Mouse (Mus musculus): ENCODE data around the gene Rtf1. TPM values are rescaled to one million over a fixed set of nuclear protein-coding genes. Genes with fewer than 3 reads are reported as not detected.
"Not testable (repeated sequence)": the region's sequence is repeated elsewhere in the genome, so short reads cannot be mapped to it uniquely, and the experiment has no call there.

Rtf1 gene
- polyA plus RNA-seq, 1 experiment from 2014 or later: 35.5 TPM

DNA sequence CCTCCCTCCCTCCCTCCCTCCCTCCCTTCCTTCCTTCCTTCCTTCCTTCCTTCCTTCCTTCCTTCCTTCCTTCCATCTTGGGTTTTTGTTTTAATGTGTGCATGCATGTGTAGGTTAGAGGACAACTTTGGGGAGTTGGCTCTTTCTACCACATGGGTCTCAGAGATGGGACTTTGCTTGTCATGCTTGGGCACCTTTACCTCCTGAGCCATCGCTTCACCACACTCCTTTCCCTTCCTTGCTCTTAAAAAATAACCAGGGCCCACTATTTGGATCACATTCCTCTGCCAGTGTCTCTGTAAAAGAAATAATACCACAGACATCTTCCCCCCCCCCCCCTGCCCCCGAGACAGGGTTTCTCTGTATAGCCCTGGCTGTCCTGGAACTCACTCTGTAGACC lies 8.8 kb downstream of the Rtf1 start:
- ATAC-seq (ENCODE audit: low FRiP score, low TSS enrichment): no peak
- Histone ChIP-seq H3K9ac (replicated peaks; ENCODE audit: low read length) (no peak overlapping the region), H3K36me3 (ENCODE audit: insufficient read depth, low read length) (peaks cover 11% of the 10 kb centered on the region; the same call in 1 of the 2 replicates), H3K9me3 (ENCODE audit: low read length) (no peaks in the 10 kb centered on the region), H3K27me3 (ENCODE audit: insufficient read depth, low read length) (no peaks in the 10 kb centered on the region), H3K27ac (ENCODE audit: low read length) (no peak overlapping the region), H3K4me1 (ENCODE audit: insufficient read depth, low read length) (no peaks in the 10 kb centered on the region), H3K4me3 (ENCODE audit: low read length) (no peak overlapping the region), H3K4me2 (replicated peaks; ENCODE audit: low read depth, low read length) (no peak overlapping the region)
- 69% methylated on average over 2 of the region's 2 CpGs for WGBS

DNA sequence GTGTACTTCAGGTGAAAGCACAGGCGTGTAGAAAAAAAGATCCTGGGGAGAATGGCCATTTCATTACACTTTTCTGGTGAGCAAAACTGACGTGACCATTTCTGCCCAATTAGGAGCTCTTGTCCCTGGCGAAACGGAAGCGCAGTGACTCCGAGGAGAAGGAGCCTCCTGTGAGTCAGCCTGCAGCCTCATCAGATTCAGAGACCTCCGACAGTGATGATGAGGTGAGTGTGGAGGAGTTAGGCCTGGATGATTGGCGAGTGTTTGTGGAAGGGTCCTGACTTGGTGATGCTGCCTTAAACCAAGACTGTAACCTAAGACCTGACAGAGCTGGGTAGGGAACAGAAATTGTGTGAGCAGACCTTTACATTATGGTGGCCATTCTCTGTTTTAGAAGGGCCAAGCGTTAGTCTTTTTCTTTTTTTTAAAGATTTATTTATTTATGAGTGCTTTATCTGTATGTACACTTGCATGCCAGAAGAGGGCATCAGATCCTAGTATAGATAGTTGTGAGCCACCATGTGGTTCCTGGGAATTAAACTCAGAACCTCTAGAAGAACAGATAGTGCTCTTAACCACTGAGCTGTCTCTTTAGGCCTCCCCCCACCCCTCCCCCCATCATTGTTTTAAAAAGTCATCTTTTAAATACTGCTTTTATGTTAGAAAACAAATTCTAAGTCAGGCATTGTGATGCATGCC lies 17.3 kb downstream of the Rtf1 start:
- H3K4me1 ChIP-seq (ENCODE audit: insufficient read depth, low read length): no peaks in the 10 kb centered on the region
- peaks cover 15% of the 10 kb centered on the region for H3K36me3 ChIP-seq (ENCODE audit: insufficient read depth, low read length)
- no peaks in the 10 kb centered on the region for H3K27me3 ChIP-seq (ENCODE audit: insufficient read depth, low read length)
- no peak overlapping the region for H3K27ac ChIP-seq (ENCODE audit: low read length)
- H3K9me3 ChIP-seq (ENCODE audit: low read length): no peaks in the 10 kb centered on the region
- H3K4me3 ChIP-seq (ENCODE audit: low read length): no peak overlapping the region
- H3K4me2 ChIP-seq (replicated peaks; ENCODE audit: low read depth, low read length): no peak overlapping the region
- no peak for ATAC-seq (ENCODE audit: low FRiP score, low TSS enrichment)
- 75% methylated on average over 9 of the region's 9 CpGs for WGBS
- no peak overlapping the region for H3K9ac ChIP-seq (replicated peaks; ENCODE audit: low read length)

- no peak overlapping the region for H3K4me3 ChIP-seq (ENCODE audit: low read length)
- no peak overlapping the region for H3K27ac ChIP-seq (ENCODE audit: low read length)
- ATAC-seq (ENCODE audit: low FRiP score, low TSS enrichment): no peak
- peaks cover 11% of the 10 kb centered on the region; the same call in 1 of the 2 replicates for H3K36me3 ChIP-seq (ENCODE audit: insufficient read depth, low read length)
- H3K27me3 ChIP-seq (ENCODE audit: insufficient read depth, low read length): no peaks in the 10 kb centered on the region
- 98% methylated on average over 1 of the region's 2 CpGs for whole genome bisulfite sequencing
- H3K4me1 ChIP-seq (ENCODE audit: insufficient read depth, low read length): no peaks in the 10 kb centered on the region
- H3K4me2 ChIP-seq (replicated peaks; ENCODE audit: low read depth, low read length): no peak overlapping the region
- no peaks in the 10 kb centered on the region for H3K9me3 ChIP-seq (ENCODE audit: low read length)
- H3K9ac ChIP-seq (replicated peaks; ENCODE audit: low read length): no peak overlapping the region
Observed at GRCm38 (mm10) chr2:119694826-119695225, 20.0 kb downstream of the Rtf1 start.

DNA sequence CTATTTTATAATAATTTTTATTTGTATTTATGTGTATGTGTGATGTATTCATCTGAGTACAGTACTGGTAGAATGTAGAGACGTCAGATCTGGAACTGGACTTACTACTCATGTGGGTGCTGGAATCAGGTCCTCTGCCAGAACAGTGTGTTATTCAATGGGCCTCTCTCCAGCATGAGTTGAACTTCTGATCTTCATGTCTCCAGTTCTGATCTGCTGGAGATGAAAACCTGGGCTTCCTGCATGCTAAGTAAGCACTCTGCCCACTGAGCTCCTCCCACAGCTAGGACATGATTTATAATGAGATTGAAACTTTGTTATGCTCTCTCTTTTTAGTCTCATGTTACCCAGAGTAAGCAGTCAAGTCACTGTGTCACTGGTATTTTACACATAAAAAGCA lies 21.2 kb downstream of the Rtf1 start:
- Histone ChIP-seq H3K9me3 (ENCODE audit: low read length) (no peaks in the 10 kb centered on the region), H3K27me3 (ENCODE audit: insufficient read depth, low read length) (no peaks in the 10 kb centered on the region), H3K27ac (ENCODE audit: low read length) (no peak overlapping the region), H3K4me1 (ENCODE audit: insufficient read depth, low read length) (no peaks in the 10 kb centered on the region), H3K36me3 (ENCODE audit: insufficient read depth, low read length) (peaks cover 11% of the 10 kb centered on the region; the same call in 1 of the 2 replicates), H3K4me2 (replicated peaks; ENCODE audit: low read depth, low read length) (no peak overlapping the region), H3K4me3 (ENCODE audit: low read length) (no peak overlapping the region), H3K9ac (replicated peaks; ENCODE audit: low read length) (no peak overlapping the region)
- ATAC-seq (ENCODE audit: low FRiP score, low TSS enrichment): no peak
- WGBS: 61% methylated on average over 1 of the region's 1 CpGs

GRCm38 (mm10) chr2:119698472-119698871 lies 23.6 kb downstream of the Rtf1 start:
- Histone ChIP-seq H3K36me3 (ENCODE audit: insufficient read depth, low read length) (peaks cover 12% of the 10 kb centered on the region; the same call in 1 of the 2 replicates), H3K9me3 (ENCODE audit: low read length) (no peaks in the 10 kb centered on the region), H3K27ac (ENCODE audit: low read length) (no peak overlapping the region), H3K4me1 (ENCODE audit: insufficient read depth, low read length) (no peaks in the 10 kb centered on the region), H3K27me3 (ENCODE audit: insufficient read depth, low read length) (no peaks in the 10 kb centered on the region), H3K4me3 (ENCODE audit: low read length) (no peak overlapping the region), H3K4me2 (replicated peaks; ENCODE audit: low read depth, low read length) (no peak overlapping the region), H3K9ac (replicated peaks; ENCODE audit: low read length) (no peak overlapping the region)
- ATAC-seq (ENCODE audit: low FRiP score, low TSS enrichment): no peak
- WGBS: 90% methylated on average over 2 of the region's 2 CpGs

GRCm38 (mm10) chr2:119699962-119700361 lies 25.1 kb downstream of the Rtf1 start:
- 91% methylated on average over 3 of the region's 3 CpGs for WGBS
- no peak overlapping the region for H3K27ac ChIP-seq (ENCODE audit: low read length)
- 0 out of 2 replicates have a peak, but pooled peaks cover 3% of the 10 kb centered on the region for H3K36me3 ChIP-seq (ENCODE audit: insufficient read depth, low read length)
- H3K4me1 ChIP-seq (ENCODE audit: insufficient read depth, low read length): no peaks in the 10 kb centered on the region
- H3K27me3 ChIP-seq (ENCODE audit: insufficient read depth, low read length): no peaks in the 10 kb centered on the region
- H3K4me3 ChIP-seq (ENCODE audit: low read length): no peak overlapping the region
- no peaks in the 10 kb centered on the region for H3K9me3 ChIP-seq (ENCODE audit: low read length)
- ATAC-seq (ENCODE audit: low FRiP score, low TSS enrichment): no peak
- H3K4me2 ChIP-seq (replicated peaks; ENCODE audit: low read depth, low read length): no peak overlapping the region
- no peak overlapping the region for H3K9ac ChIP-seq (replicated peaks; ENCODE audit: low read length)

DNA sequence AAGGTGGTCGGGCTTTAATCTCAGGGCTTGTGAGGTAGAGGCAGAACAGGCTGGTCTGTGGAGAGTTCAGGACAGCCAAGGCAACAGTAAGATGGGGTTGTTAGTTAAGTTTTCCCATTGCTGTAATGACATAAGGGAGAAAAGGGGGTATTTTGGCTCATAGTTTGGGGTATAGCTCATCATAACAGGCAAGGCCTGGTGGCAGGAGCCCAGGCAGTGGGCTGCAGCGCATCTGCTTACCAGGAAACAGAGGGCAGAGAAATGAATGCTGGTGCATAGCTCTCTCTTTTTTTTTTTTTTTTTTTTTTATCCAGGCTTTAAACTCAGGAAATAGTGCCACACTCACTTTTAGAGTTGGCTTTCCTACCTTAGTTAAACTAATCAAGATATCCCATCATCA lies 28.3 kb downstream of the Rtf1 start:
- no peaks in the 10 kb centered on the region for H3K4me1 ChIP-seq (ENCODE audit: insufficient read depth, low read length)
- H3K9ac ChIP-seq (replicated peaks; ENCODE audit: low read length): no peak overlapping the region
- WGBS: 98% methylated on average over 2 of the region's 2 CpGs
- no peak overlapping the region for H3K4me3 ChIP-seq (ENCODE audit: low read length)
- ATAC-seq (ENCODE audit: low FRiP score, low TSS enrichment): no peak
- H3K4me2 ChIP-seq (replicated peaks; ENCODE audit: low read depth, low read length): no peak overlapping the region
- peaks cover 20% of the 10 kb centered on the region for H3K36me3 ChIP-seq (ENCODE audit: insufficient read depth, low read length)
- H3K9me3 ChIP-seq (ENCODE audit: low read length): no peaks in the 10 kb centered on the region
- no peak overlapping the region for H3K27ac ChIP-seq (ENCODE audit: low read length)
- no peaks in the 10 kb centered on the region for H3K27me3 ChIP-seq (ENCODE audit: insufficient read depth, low read length)

DNA sequence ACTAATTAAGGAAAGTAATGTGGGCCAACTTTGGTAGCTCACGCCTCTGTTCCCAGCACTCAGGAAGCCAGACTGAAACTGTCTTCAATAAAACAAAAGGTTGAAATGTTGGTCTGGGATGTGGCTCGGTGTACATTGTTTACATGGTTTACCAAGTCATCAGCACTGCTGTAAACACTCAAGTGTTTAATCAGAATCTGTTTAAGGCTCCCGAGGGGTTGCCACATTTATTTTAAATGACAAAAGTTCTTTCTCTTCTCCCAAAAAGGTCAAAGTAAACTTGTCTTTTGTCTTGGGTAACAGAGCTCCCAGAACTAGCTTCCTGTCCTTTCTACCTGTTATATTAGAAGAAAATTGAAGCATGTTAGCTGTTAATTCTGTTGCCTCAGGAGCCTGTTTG lies 32.8 kb downstream of the Rtf1 start:
- no peak for ATAC-seq (ENCODE audit: low FRiP score, low TSS enrichment)
- Histone ChIP-seq H3K9me3 (ENCODE audit: low read length) (no peaks in the 10 kb centered on the region), H3K4me3 (ENCODE audit: low read length) (no peak overlapping the region), H3K9ac (replicated peaks; ENCODE audit: low read length) (no peak overlapping the region), H3K27me3 (ENCODE audit: insufficient read depth, low read length) (no peaks in the 10 kb centered on the region), H3K36me3 (ENCODE audit: insufficient read depth, low read length) (peaks cover 35% of the 10 kb centered on the region), H3K27ac (ENCODE audit: low read length) (no peak overlapping the region), H3K4me1 (ENCODE audit: insufficient read depth, low read length) (no peaks in the 10 kb centered on the region), H3K4me2 (replicated peaks; ENCODE audit: low read depth, low read length) (no peak overlapping the region)
- 83% methylated on average over 3 of the region's 3 CpGs for WGBS

DNA sequence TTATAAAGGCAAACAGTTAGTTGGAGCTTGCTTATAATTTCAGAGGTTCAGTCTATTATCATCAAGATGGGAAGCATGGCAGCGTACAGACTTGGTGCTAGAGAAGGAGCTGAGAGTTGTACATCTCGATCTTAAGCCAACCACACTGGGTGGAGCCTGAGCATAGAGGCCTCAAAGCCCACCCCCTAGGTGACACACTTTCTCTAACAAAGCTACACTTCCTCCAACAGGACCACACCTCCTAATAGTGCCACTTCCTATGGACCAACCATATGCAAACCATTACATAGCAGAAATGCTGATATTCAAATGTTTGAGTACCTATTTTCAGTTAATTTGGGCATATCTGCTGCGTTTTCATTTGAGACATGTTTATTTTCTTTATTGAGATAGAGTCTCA lies 35.1 kb downstream of the Rtf1 start:
- ATAC-seq (ENCODE audit: low FRiP score, low TSS enrichment): no peak
- Histone ChIP-seq H3K9ac (replicated peaks; ENCODE audit: low read length) (no peak overlapping the region), H3K4me1 (ENCODE audit: insufficient read depth, low read length) (no peaks in the 10 kb centered on the region), H3K4me2 (replicated peaks; ENCODE audit: low read depth, low read length) (no peak overlapping the region), H3K4me3 (ENCODE audit: low read length) (no peak overlapping the region), H3K27me3 (ENCODE audit: insufficient read depth, low read length) (no peaks in the 10 kb centered on the region), H3K27ac (ENCODE audit: low read length) (no peak overlapping the region), H3K36me3 (ENCODE audit: insufficient read depth, low read length) (peaks cover 38% of the 10 kb centered on the region), H3K9me3 (ENCODE audit: low read length) (no peaks in the 10 kb centered on the region)
- 93% methylated on average over 3 of the region's 3 CpGs for WGBS

DNA sequence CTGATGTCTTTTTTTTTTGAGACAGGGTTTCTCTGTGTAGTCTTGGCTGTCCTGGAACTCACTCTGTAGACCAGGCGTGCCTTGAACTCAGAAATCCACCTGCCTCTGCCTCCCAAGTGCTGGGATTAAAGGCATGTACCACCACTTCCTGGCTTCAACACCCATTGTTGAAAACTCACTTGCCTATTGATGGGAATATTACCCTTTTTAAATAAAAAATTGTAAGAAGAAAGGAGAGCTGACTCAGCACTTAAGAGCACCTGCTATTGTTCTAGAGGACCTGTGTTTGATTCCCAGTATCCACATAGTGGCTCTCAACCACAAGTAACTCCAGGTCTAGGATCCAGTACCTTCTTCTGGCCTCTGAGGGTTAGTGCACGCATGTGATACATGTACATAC lies 41.0 kb downstream of the Rtf1 start:
- 86% methylated on average over 2 of the region's 2 CpGs for WGBS
- not testable (repeated sequence) for H3K27ac ChIP-seq (ENCODE audit: low read length); ATAC-seq (ENCODE audit: low FRiP score, low TSS enrichment); H3K27me3 ChIP-seq (ENCODE audit: insufficient read depth, low read length); H3K4me2 ChIP-seq (replicated peaks; ENCODE audit: low read depth, low read length); H3K4me1 ChIP-seq (ENCODE audit: insufficient read depth, low read length); H3K9me3 ChIP-seq (ENCODE audit: low read length); H3K9ac ChIP-seq (replicated peaks; ENCODE audit: low read length); H3K4me3 ChIP-seq (ENCODE audit: low read length)
- H3K36me3 ChIP-seq (ENCODE audit: insufficient read depth, low read length): peaks cover 38% of the 10 kb centered on the region

Data from kidney, embryonic 16.5 days (tissue).